Mouse (Mus musculus) cerebral cortex, adult 2 months (tissue): ENCODE data around the gene Taf9b.

ENCODE experiments used
- WGBS: fragments of 180-500 bp; shearing (Covaris S2); methylation state at CpG from one replicate; pipeline ENCODE4 v1.1.7; 2018; 5-methylcytosine and 5-hydroxymethylcytosine counted together

Gene Taf9b

GRCm38 (mm10) chrX:106221058-106221457 lies at the start of gene Taf9b:
TSS of gene Taf9b (minus strand) at chrX:106221158.
- 96% methylated on average over 20 of the region's 25 CpGs for WGBS

- 89% methylated on average over 4 of the region's 4 CpGs for WGBS
Measured at GRCm38 (mm10) chrX:106255276-106255675, 34.3 kb upstream of the Taf9b start, which contains the start of gene Fnd3c2. TSS of gene Fnd3c2 (minus strand) at chrX:106255376.

- 2% methylated on average over 59 of the region's 60 CpGs for WGBS
Measured at GRCm38 (mm10) chrX:106219171-106220032, 1.6 kb downstream of the Taf9b start.

- WGBS = 90% methylated on average over 2 of the region's 2 CpGs
Measured at GRCm38 (mm10) chrX:106209100-106209499, 11.9 kb downstream of the Taf9b start.

GRCm38 (mm10) chrX:106198904-106199303 lies 22.1 kb downstream of the Taf9b start:
- WGBS = 69% methylated on average over 5 of the region's 5 CpGs

GRCm38 (mm10) chrX:106197308-106197707 lies 23.6 kb downstream of the Taf9b start:
- 56% methylated on average over 5 of the region's 5 CpGs for WGBS

- 78% methylated on average over 6 of the region's 6 CpGs for WGBS
Measured at GRCm38 (mm10) chrX:106194361-106194760, 26.6 kb downstream of the Taf9b start.

- 31% methylated on average over 4 of the region's 4 CpGs for WGBS
Measured at GRCm38 (mm10) chrX:106190091-106190490, 30.9 kb downstream of the Taf9b start.

GRCm38 (mm10) chrX:106189356-106189755 lies 31.6 kb downstream of the Taf9b start:
- WGBS = 22% methylated on average over 5 of the region's 5 CpGs

GRCm38 (mm10) chrX:106187737-106188136 lies 33.2 kb downstream of the Taf9b start:
- 8% methylated on average over 12 of the region's 12 CpGs for WGBS

GRCm38 (mm10) chrX:106186713-106187649 lies 34.0 kb downstream of the Taf9b start, which contains the start of gene Pgk1:
TSS of gene Pgk1 (plus strand) at chrX:106187100.
- 3% methylated on average over 37 of the region's 55 CpGs for WGBS

GRCm38 (mm10) chrX:106185706-106186105 lies 35.3 kb downstream of the Taf9b start:
- WGBS = 25% methylated on average over 5 of the region's 5 CpGs

- WGBS = 41% methylated on average over 4 of the region's 4 CpGs
Measured at GRCm38 (mm10) chrX:106184279-106184678, 36.7 kb downstream of the Taf9b start.

- WGBS = 72% methylated on average over 9 of the region's 9 CpGs
Measured at GRCm38 (mm10) chrX:106176331-106176730, 44.6 kb downstream of the Taf9b start.

GRCm38 (mm10) chrX:106171853-106172154 lies 49.2 kb downstream of the Taf9b start:
- 46% methylated on average over 5 of the region's 6 CpGs for WGBS

- 10% methylated on average over 18 of the region's 18 CpGs for WGBS
Measured at GRCm38 (mm10) chrX:106171106-106171852, 49.7 kb downstream of the Taf9b start.

- WGBS = 70% methylated on average over 1 of the region's 1 CpGs
Measured at GRCm38 (mm10) chrX:106165089-106165488, 55.9 kb downstream of the Taf9b start.

- WGBS = 83% methylated on average over 5 of the region's 5 CpGs
Measured at GRCm38 (mm10) chrX:106164555-106164954, 56.4 kb downstream of the Taf9b start.

- 44% methylated on average over 5 of the region's 5 CpGs for WGBS
Measured at GRCm38 (mm10) chrX:106163995-106164394, 57.0 kb downstream of the Taf9b start.
